Mouse (Mus musculus) adrenal gland, postnatal 14 days (tissue): ENCODE results near the gene Naa25. TPM values are rescaled to one million over a fixed set of nuclear protein-coding genes. Genes with fewer than 3 reads are reported as not detected.

ENCODE experiments used
- DNase-seq: peaks from one replicate; pipeline ENCODE4 v3.0.0; 2021; ENCODE audit warnings: mixed read lengths
- total RNA-seq: library from RNA; stranded (reverse); gene quantifications from 2 replicates; pipeline ENCODE4 v1.2.3, GENCODE M21; 2021

Naa25 gene
- total RNA-seq, 1 experiment from 2014 or later = 34.7 TPM

DNA sequence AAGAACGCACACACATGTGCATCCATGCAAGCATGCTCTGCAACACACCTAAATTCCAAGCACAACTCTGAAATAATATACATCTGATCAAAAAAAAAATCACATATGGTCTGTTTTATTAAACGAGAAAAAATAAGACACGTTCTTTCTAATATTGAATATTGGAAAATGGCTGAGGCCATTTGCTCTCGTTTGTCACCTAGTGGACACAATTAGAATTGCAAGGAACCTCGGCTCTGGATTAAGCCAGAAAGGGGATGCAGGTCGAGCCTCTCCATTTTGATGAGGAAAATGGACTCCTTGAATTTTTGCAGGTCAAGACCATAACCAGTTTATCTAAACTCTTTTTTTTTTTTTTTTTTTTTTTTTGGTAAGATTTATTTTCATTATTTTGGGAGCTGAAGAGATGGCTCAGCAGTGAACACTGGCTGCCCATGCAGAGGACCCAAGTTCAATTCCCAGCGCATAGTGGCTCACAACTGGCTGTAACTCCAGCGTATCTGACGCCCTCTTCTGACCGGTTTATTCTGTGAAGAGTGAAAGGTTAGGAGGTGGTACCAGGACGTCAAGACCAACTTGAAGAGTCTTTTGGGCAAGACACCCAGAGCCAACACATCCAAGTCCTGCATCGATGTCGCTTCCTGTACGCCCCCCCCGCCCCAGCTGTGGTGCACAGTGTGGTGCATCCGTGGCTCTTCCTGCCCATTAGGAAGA lies 4.9 kb upstream of the Naa25 start:
- peak; percentile 61 for DNase-seq

- no peak for DNase-seq
Measured at GRCm38 (mm10) chr5:121393402-121393801, 4.3 kb upstream of the Naa25 start.

GRCm38 (mm10) chr5:121395621-121396020 lies 2.1 kb upstream of the Naa25 start:
- no peak for DNase-seq

- DNase-seq = no peak
Measured at GRCm38 (mm10) chr5:121398146-121398964, 619 bp downstream of the Naa25 start.

- no peak for DNase-seq
Measured at GRCm38 (mm10) chr5:121398965-121399462, 1.3 kb downstream of the Naa25 start.

- DNase-seq = no peak
Measured at GRCm38 (mm10) chr5:121399540-121399939, 1.8 kb downstream of the Naa25 start.

DNA sequence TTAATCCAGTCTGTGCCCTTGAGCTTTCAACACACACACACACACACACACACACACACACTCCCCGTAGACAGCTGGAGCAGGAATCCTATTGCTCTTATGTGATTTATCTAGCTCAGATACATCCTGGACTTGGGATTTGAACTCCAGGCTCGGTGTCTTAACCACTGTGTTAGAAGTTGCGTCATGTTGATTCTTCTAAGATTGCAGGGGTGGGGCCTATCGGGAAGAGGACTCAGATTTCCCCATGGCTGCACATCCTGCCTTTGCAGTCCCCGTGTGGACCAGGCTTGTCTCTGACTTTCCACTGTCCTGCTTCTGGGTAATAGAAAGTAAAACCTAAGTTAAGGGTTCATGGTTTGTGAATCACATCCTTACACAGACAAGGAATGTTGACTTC lies 2.3 kb downstream of the Naa25 start:
- DNase-seq = no peak

DNA sequence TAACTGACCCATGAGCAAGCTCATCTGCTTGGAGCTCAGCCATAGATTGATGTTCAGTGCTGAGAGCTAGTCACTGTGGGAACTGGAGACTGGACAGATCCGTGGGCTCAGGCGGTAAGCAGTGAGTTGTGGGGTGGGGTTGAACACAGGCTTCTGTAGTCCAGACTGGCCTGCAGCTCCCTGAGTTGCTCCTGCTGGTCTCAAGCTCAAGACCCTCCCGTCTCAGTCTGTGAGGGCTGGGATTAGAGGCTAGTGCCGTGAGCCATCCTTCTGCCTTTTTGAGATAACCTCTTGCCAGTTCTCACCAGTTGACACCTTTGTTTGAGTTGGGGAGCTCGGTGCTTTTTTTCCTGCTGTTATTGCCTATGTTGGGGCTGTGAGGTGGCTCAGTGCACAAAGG lies 3.1 kb downstream of the Naa25 start:
- no peak for DNase-seq

DNA sequence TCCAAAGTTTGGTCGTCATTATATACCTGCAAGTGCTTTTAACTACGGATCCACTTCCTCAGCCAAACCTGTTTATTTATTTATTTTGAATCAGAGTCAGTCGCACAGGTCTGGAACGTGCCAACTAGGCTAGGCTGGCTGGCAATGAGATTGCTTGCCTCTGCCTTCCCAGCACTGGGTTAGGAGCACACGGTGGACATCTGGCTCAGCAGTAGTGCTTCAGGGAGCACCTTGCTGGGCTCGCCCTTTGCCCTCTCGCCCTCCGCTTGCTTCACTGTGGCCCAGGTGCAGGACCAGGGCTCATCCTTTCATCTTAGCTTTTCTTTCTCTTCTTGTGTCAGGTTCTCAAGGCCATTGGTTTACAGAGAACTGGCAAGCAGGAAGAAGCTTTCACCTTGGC lies 10.1 kb downstream of the Naa25 start:
- peak; percentile 57 for DNase-seq

- no peak for DNase-seq
Measured at GRCm38 (mm10) chr5:121410975-121411374, 13.2 kb downstream of the Naa25 start.

- no peak for DNase-seq
Measured at GRCm38 (mm10) chr5:121420721-121421120, 23.0 kb downstream of the Naa25 start.

DNA sequence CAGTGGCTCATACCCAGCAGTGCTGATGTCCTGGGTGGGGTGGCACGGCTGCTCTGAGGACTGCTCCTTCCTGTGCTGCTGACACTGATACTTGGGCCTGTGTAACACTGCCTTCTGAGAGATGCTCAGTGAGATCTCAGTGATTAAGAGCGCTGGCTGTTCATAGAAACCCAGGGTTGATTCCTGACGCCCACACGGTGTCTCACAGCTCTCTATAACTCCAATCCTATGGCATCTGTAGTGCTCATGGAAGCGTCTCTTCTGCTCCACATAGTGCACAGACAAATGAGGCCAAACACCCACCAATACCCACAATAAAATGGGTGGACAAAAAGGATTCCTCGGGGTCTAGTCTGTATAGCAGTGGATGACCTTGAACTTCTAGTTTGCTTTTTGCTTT lies 25.1 kb downstream of the Naa25 start:
- no peak for DNase-seq

GRCm38 (mm10) chr5:121423297-121423696 lies 25.6 kb downstream of the Naa25 start:
- no peak for DNase-seq

DNA sequence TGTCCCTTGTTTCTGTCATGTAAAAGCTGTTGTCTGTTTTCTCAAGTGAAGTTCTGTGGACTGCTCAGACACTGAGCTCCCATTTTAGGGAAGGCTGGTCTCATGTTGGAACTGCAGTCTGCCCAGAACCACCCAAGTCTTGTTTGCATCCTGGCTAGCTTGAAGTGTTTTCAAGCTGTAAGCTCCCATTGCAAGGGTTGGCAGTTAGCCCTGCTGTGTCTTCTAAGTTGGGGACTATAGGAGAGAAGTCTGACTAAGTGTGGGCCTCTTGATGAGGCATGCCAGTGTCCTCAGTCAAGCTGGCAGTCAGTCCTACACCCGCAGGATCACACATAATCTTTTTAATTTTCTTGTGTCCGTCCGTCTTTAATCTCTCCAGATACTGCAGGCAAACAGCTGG lies 31.2 kb downstream of the Naa25 start:
- no peak for DNase-seq

DNA sequence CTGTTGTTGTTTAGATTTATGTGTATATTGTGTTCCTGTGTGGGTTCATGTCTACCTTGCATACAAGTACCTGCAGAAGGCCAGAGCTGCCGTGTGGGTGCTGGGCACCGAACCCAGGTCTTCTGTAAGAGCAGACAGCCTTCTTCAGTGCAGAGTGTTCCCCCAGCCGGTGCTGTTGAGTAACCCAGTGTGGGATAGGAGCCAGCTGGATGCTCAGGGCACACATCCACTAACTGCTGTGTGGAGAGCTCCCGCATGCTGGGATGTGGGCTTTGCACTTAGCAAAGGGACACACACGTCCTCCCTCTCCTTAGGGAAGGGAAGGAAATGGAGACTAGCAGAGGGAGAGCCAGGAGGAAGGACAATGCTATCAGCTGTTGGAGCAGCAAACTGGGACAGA lies 40.4 kb downstream of the Naa25 start:
- DNase-seq = peak; percentile 65

DNA sequence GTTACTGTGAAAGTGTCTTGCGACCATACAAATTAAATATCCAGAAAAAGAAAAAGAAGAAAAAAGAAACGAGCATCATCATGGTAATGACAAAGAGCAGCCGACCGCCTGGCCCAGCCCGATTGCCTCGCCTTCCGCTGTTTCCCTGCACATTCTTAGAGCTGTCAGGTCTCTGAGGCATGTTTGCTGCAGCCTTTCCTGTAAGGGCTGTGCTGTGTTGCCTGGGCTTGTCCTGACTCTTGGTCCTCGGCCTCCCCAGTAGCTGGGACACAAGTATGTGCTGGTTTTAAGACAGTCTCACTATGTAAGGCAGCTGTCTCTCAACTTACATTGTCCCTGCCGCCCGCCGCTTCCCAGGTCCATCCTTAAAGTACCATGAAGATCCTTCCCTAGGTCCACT lies 41.0 kb downstream of the Naa25 start:
- no peak for DNase-seq

DNA sequence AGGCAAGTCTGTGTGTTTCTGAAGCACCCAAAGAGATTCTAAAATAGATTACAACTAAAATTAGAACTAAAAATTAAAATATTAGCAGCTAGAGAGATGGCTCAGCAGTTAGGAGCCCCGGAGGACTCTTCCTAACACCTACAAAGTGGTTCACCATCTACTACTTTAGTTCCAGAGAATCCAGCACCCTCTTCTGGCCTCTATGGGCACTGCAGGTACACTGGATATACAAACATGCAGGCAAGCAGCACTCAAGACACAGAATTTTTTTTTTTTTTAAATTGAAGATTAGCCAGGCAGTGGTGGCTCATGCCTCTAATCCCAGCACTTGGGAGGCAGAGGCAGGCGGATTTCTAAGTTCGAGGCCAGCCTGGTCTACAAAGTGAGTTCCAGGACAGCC lies 45.8 kb downstream of the Naa25 start:
- peak; percentile 70 for DNase-seq

GRCm38 (mm10) chr5:121444870-121445269 lies 47.1 kb downstream of the Naa25 start:
- DNase-seq = no peak

- DNase-seq = peak; percentile 49
Measured at GRCm38 (mm10) chr5:121448450-121448849, 50.7 kb downstream of the Naa25 start.

- DNase-seq = peak; percentile 79
Measured at GRCm38 (mm10) chr5:121449976-121450375, 52.2 kb downstream of the Naa25 start.

GRCm38 (mm10) chr5:121450476-121450875 lies 52.7 kb downstream of the Naa25 start:
- no peak for DNase-seq

GRCm38 (mm10) chr5:121451203-121451602 lies 53.5 kb downstream of the Naa25 start:
- no peak for DNase-seq

GRCm38 (mm10) chr5:121451644-121452025 lies 53.9 kb downstream of the Naa25 start, which contains the start of gene Tmem116:
Tmem116 (plus strand) TSS chr5:121451893.
- DNase-seq = peak; percentile 59
